Mouse (Mus musculus) adrenal gland, postnatal 4 days (tissue): ENCODE results near the gene Sin3b. TPM values are rescaled to one million over a fixed set of nuclear protein-coding genes. Genes with fewer than 3 reads are reported as not detected.

Experiments
- DNase-seq, 2 experiments: peaks; one replicate each; pipeline ENCODE4 v3.0.0; 2021 to 2022; ENCODE audit warnings: low spot score in 2 of 2, mixed read lengths in 2 of 2
- microRNA-seq: library from miRNA; unstranded; fragments of <30 nt; microRNA quantifications from one replicate; pipeline ENCODE4 v1.2.0, GENCODE M21; 2021
- total RNA-seq, 2 experiments: library from RNA; stranded (reverse); gene quantifications; 2 replicates each; pipeline ENCODE4 v1.2.3; 2021

Sin3b gene
- total RNA-seq, 2 experiments from 2014 or later, result 262 to 266 TPM

DNA sequence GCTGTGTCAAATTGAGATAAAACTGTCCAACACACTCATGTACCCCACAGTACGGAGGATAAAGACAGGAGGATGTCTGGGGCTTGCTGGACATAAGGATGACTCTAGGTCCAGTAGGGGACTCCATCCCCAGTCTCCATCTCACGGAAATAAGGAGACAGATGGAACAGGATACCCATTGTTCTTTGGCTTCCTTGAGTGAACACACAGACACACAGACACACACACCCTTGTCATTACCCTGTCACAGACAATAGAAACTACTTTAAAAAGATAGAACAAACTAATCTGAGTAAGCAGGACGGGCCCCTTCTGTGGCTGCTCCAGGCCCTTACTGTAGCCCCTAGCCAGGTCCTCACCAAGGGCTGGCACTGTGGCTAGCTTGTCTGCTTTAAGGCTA is 29.2 kb downstream of the Sin3b start:
- peak in 1 of 2 experiments; percentile 1 for DNase-seq

DNA sequence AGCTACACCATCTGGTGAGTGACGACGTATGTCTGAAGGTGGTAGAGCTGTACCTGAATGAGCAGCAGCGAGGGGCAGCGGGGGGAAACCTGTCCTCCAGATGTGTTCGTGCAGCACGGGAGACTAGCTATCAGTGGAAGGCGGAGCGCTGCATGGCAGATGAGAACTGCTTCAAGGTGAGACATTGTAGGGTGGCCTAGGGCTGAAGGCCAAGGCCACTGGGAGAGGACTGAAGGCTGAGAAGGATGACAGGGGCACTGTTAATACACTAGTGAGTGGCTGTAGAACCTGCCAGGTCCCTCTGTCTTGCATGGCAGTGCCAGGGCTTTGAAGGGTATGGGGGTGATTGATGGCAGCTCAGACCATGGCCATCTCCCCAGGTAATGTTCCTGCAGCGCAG is 30.1 kb downstream of the Sin3b start:
- DNase-seq, result peak; percentile 2 to 3

DNA sequence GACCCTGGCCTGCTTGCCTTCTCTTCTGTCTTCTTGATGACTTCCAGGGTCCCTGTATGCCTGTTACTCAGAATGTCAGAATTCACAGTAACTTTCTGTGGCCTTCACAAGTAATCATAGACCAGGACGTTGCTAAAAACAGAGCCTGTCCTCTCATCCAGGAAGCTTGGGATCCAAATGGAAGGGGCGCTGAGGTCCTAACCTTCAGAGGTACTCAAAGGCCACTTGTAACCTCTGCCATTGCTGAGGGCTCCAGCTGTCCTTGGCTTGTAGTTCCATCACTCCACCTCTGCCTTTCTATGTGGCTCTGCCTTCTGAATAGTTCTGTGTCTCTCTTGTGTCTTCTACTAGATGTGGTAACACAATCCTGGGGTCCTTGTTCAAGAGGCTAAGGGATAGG is 30.7 kb downstream of the Sin3b start:
- peak in 1 of 2 experiments; percentile 2 for DNase-seq

DNA sequence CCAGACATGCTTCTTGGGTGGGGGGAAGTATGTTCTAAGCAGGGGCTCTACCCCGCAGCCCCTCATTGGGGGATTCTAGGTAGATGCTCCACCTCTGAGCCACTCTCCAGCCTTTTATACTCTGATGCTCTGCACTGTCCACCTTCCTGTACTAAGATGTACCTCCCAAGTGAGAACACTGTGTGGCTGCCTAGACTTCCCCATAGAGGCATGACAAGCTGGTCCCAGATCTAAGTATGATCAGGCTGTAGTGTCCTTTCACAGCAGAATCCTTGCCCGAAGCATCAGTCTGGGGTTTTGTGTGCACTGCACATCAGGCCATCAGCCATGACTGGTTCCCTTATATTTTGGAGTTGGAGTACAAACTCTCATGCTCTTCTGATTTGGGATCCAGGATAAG is 32.9 kb downstream of the Sin3b start:
- peak in 1 of 2 experiments; percentile 0 for DNase-seq

DNA sequence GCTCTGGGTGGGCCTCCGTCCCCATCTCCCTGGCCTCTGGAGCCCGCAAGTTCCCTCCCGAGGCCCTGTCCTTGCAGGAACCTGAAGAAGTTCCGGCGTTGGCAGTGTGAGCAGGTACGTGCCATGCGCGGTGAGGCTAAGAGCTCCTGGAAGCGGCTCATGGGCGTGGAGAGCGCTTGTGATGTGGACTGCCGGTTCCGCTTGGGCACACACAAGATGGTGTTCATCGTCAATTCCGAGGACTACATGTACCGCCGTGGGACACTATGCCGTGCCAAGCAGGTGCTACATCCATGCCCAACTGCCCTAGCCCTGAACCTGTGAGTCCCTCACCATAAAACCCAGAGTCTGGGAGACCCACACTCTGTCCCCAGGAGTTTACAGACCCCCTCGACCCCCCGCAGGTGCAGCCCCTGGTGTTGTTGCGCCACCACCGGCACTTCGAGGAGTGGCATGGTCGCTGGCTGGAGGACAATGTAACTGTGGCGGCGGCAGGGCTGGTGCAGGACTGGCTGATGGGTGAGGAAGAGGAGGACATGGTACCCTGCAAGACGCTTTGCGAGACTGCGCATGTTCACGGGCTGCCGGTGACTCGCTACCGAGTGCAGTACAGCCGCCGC is 33.8 kb downstream of the Sin3b start:
- DNase-seq, result no peak

DNA sequence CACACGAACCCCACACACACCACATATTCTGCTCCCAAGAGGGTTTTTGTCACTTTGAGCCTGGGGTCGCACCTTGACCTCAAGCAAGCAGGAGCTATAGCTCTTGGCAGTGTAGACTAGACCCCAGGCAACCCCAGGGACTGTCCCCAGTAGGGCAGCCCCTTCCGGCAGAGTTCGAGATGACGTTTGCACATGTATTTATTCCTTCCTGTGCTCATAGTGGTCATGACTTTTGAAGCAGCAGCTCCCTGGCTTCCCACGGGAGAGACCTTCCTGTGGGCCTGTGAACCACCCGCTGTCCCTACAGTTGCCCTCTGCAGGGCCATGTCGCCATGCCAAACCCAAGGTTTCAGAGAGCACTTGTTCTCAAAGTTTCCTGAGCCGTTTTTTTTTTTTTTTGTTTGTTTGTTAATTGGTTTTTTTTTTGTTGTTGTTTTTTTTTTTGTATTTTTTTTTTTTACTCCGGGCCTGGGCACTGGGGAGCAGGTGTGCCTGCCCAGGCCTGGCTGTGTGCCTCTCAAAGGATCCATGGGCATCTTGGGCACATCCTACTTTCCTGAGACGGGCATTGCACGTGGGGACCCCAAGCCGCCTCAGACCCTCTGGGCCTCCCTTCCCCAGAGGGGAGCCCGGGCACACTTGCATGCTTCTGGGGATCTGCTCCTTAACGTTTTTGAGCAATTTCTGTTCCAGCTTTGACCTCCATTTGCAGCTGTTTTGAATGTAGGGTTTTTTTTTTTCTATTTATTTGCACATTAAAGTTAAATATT is 34.5 kb downstream of the Sin3b start:
- no peak for DNase-seq

DNA sequence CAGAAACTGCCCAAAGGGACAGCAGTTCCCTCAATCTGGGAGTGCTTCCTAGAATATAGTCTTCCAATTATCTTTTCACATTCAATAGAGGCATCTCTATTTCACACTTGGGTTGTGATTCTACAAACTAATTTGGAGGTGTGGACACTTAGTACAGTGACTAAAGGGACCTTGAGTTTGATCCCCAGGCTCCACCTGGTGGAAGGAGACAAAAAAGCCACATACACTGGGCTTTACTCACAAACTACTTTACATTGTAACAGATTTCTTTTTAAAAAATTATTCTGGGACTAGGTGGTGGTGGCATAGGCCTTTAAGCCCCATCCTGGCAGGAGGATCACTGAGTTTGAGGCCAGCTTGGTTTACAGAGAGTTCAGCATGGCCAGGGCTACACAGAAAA is 35.2 kb downstream of the Sin3b start:
- no peak for DNase-seq

DNA sequence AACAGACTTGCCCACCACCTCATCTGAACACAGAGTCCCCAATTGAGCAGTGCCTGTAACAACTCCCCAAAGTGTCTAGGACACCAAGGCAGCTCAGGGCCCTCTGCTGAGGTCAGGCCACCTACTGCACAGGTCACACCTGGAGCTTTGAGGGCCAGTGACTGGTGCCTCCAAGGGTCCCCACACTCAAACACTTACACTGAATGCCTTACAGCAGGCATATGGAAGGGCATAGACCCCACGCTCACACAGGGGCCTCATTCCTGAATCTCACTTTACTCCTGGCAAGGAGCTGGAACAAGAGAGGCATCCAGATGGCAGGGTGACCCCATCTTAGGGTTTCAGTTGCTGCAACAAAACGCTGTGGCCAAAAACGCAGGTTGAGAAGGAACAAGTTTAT is 37.1 kb downstream of the Sin3b start:
- no peak for DNase-seq

DNA sequence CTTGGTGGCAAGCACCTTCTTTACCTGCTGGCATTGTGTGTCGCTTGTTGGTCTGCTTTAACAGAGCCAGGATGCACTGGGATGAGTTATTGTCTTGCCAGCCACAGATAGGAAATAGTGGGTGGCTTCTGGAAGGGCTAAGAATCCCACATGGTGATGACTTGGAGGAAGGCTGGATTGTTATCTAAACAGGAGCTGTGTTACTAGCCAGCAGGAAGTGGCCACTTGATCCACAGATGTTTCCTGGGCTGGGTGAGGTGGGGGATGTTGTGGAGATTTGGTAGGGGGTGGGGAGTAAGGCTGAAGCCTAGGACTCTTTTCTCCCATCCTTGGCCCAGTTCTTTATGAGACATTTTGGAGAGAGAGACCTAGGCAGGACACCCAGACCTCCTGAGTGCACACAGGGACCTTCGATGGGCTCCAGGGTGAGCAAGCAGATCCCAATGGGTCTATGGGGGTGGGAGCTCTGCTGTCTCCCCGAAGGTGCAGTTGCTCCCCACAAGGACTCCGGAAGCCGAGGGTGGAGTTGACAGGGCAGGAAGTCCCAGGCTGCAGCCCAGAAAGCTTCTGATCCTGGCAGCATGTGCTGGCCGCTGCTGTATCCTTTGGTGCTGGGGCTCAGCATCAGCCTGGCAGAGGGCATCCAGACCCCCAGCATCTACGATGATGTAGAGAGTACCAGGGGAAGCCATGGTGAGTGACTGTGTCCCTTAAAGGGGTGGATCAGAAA is 38.4 kb downstream of the Sin3b start, which contains the start of gene F2rl3:
Gene F2rl3, plus strand, starts transcription at position 559 of the 730 bp plus-strand sequence.
- DNase-seq, result no peak

DNA sequence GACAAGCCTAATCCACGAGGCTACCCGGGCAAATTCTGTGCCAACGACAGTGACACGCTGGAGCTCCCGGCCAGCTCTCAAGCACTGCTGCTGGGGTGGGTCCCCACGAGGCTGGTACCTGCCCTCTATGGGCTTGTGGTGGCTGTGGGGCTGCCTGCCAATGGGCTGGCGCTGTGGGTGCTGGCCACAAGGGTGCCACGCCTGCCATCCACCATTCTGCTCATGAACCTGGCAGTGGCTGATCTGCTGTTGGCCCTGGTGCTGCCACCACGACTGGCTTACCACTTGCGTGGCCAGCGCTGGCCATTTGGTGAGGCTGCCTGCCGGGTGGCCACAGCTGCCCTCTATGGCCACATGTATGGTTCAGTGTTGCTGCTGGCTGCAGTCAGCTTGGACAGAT is 39.2 kb downstream of the Sin3b start:
- DNase-seq, result no peak

DNA sequence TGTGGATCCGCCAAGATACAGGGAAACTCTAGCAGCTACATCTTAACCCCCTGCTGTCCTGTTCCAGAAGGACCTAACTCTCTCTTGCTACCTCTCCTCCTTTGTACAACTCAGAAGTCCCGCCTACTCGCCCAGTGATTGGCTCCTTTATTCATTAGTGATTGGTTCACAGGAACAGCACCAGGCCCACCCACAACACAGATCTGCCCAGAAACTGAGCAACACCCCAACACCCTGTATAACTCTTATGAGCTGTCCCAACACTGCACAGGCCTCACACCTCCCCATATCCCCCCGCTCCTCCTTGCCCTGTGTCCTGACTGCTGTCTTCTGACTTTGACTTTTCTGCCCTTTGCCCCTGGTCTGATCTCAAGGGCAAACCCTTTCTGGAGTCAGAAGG is 42.6 kb downstream of the Sin3b start:
- no peak for DNase-seq

DNA sequence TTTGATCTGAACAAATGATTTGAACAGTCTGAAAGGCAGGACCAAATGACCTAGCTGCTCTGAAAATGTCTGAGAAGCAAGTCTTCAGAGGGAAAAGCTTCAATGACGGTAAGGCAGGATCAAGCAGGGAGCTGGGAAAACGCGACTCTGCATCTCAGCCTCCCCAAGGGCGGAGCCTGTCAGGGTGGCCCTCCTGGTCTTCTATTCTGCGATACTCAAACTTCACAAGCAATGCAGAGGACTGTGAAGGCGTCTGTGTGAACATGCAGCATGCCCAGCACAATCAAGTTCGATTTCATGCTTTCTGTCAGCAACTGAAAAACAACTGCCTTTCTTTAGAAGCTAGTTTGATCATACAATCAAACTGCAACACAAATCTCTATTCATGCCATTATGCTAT is 43.7 kb downstream of the Sin3b start:
- DNase-seq, result no peak

DNA sequence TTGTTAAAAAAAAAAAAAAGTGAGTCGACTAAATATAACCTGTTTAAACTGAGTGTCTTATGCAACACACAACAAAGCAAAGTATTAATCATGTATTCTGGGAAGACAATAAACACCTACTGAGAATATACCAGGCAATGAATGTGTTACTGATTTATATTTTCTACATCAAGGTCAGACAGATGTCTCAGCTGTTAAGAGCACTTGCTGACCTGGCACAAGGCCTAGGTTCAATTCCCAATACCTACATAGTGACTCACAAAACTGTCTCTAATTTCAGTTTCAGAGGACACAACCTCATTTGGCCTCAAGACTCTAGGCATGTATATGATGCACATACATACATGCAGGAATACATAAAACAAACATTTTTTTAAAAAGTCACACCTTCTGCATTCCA is 54.7 kb downstream of the Sin3b start:
- DNase-seq, result no peak

DNA sequence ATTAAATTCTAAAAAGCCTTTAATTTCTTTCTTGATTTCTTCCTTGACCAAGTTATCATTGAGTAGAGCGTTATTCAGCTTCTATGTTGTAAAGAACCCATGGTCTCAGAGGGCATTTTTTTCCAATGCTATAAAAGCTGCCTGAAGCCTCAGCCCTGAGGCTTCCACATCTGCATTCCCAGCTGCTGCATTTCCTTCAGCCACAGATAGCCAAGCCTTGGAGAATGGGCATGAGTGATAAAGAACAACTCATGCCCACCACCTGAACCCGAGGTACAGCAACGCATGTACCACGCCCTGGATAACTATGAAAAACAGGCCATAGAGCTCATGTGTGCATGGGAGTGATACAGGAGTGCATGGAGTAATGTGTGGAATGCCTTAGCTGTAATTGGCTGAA is 57.6 kb downstream of the Sin3b start:
- DNase-seq, result no peak

DNA sequence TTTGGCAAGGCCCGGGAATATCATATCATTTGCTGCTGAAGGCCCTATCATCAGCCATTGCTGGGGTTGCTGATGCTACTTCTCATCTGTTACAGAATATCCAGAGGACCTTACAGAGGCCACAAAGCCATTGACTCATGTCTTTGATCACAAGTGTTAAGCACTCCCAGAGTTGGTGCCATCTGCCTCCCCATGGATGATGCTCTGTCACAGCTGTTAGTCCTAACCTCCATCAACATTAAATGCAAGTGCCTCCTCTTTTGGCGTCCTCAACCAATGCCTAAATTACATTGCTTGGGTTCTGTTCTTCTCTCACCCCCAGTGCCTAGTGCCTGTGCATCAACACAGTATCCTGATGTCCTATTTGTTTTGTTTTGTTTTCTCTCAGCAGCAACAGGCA is 78.5 kb downstream of the Sin3b start:
- DNase-seq, result no peak

Small RNAs within 50 kb of the gene (microRNA-seq; reads per million reads assigned to microRNA genes)
- gene Gm26237, result not detected

Other genes starting within 250 kb of the Sin3b start
- 10 to 100 TPM; 81.3 to 86.7 TPM for gene Cherp, start 248.1 kb upstream of the Sin3b start, total RNA-seq
- 10 to 100 TPM; 25.1 to 26.7 TPM for gene Slc35e1, start 230.7 kb upstream of the Sin3b start, total RNA-seq
- gene Med26, start 175.0 kb upstream of the Sin3b start, total RNA-seq, result 10 to 100 TPM; 12.0 to 13.2 TPM
- 100 to 1,000 TPM; 119 to 124 TPM for gene Smim7, start 152.2 kb upstream of the Sin3b start, total RNA-seq
- gene Tmem38a, start 151.2 kb upstream of the Sin3b start, total RNA-seq, result 10 to 100 TPM; 25.7 to 36.5 TPM
- 1 to 10 TPM in 1 of 2 experiments, under 1 TPM in 1; 0.81 to 1.2 TPM for gene Nwd1, start 76.6 kb upstream of the Sin3b start, total RNA-seq
- 1 to 10 TPM; 3.0 to 4.2 TPM for gene F2rl3, start 38.6 kb downstream of the Sin3b start, total RNA-seq